Comparison of ENCODE assay signal across 8 mouse cellular contexts in the genomic region with DNA sequence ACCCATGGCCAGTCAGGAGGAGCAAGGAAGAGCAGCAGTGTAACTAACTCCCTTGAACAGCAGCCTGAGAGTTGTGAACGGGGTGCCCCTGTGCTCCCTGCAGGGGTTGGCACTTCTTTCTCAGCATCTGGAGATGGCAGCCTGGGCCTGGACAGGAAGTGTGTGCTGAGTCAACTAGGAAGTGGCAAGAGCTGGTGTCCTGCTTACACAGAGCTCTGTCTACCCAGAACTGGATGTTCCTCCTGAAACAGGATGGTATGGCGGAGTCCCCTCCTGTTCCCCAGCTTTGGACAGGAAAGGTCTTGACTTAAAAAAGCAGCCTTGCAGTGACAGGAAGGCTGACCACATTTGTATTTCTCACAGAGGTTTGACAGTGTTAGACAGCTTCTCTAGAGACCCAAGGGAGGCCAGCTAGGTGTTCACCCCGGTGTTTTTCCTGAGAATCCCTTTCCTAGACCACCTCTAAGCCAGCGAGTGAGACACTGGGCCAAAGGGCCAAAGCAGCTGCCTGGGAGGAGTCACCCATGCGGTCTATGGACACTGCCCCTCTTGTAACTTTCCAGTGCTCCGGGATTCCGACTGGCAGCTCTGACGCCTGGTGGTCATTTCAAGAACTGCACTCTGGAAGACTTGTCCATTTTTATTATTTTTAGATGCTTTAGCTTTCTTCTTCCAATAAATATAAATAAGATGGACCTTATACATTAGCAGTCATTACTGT. TPM values are rescaled to one million over a fixed set of nuclear protein-coding genes. Genes with fewer than 3 reads are reported as not detected.
A peak's percentile ranks its signal among the peaks of the same experiment; 100 is the strongest.
DNase-seq lines count a peak whose midpoint lies in the region; ATAC-seq and TF ChIP-seq lines count a peak whose summit lies in the region.

No protein-coding gene starts in this region.

- peak; percentile 87 for DNase-seq in R1 (ENCODE audit: low read depth, low spot score)
- DNase-seq in cerebellum, postnatal 14 days = peak; percentile 69 to 83
- peak; percentile 86 to 91 for DNase-seq in heart, adult 18-20 months
- peak; percentile 74 for DNase-seq in ovary, postnatal 14 days (ENCODE audit: low spot score)
- DNase-seq in thymus, postnatal 14 days = peak; percentile 73

- no peak overlapping the region for H3ac ChIP-seq in C2C12 (ENCODE audit: control insufficient read depth, insufficient read length, low read depth)

- no peak overlapping the region for H3K4me3 ChIP-seq in C2C12 (ENCODE audit: insufficient read depth, poor library complexity, severe bottlenecking)
- no peak overlapping the region for H3K4me3 ChIP-seq in kidney, embryonic 16.5 days (ENCODE audit: low read length)
- no peak overlapping the region for H3K4me3 ChIP-seq in liver, embryonic 15.5 days (replicated peaks)

- peak; percentile 84 for ATAC-seq in kidney, embryonic 16.5 days (ENCODE audit: low FRiP score, low TSS enrichment)
- ATAC-seq in liver, embryonic 15.5 days (ENCODE audit: insufficient read depth) = peak; percentile 70

- 22% methylated on average over 8 of the region's 8 CpGs for WGBS in kidney, embryonic 16.5 days
- WGBS in liver, embryonic 15.5 days (ENCODE audit: insufficient replicate concordance) = 8% methylated on average over 8 of the region's 8 CpGs

- H3K79me3 ChIP-seq in C2C12 (ENCODE audit: low read depth) = no peaks in the 10 kb centered on the region

- H3K36me3 ChIP-seq in C2C12 (ENCODE audit: control insufficient read depth, insufficient read depth) = no peaks in the 10 kb centered on the region
- H3K36me3 ChIP-seq in kidney, embryonic 16.5 days (ENCODE audit: insufficient read depth, low read length) = no peaks in the 10 kb centered on the region
- no peaks in the 10 kb centered on the region for H3K36me3 ChIP-seq in liver, embryonic 15.5 days (replicated peaks)

- H3K4me1 ChIP-seq in kidney, embryonic 16.5 days (ENCODE audit: insufficient read depth, low read length) = peaks cover 24% of the 10 kb centered on the region
- peaks cover 68% of the 10 kb centered on the region for H3K4me1 ChIP-seq in liver, embryonic 15.5 days (replicated peaks)

- H3K4me2 ChIP-seq in kidney, embryonic 16.5 days (replicated peaks; ENCODE audit: low read depth, low read length) = no peak overlapping the region
- H3K4me2 ChIP-seq in liver, embryonic 15.5 days = peak overlapping the region; percentile 38

- no peaks in the 10 kb centered on the region for H3K9me3 ChIP-seq in kidney, embryonic 16.5 days (ENCODE audit: low read length)
- H3K9me3 ChIP-seq in liver, embryonic 15.5 days (replicated peaks) = no peaks in the 10 kb centered on the region

- H3K9ac ChIP-seq in kidney, embryonic 16.5 days (replicated peaks; ENCODE audit: low read length) = no peak overlapping the region
- peak overlapping the region; percentile 46; the same call in 1 of the 2 replicates for H3K9ac ChIP-seq in liver, embryonic 15.5 days

- peak overlapping the region; percentile 43; the same call in 1 of the 2 replicates for H3K27ac ChIP-seq in kidney, embryonic 16.5 days (ENCODE audit: low read length)
- H3K27ac ChIP-seq in liver, embryonic 15.5 days (replicated peaks) = peak overlapping the region; percentile 84

- TF ChIP-seq CTCF in C2C12 (IDR thresholded peaks at IDR 0.05; ENCODE audit: control insufficient read depth, insufficient read depth, insufficient read length) = peak; percentile 26

- no peaks in the 10 kb centered on the region for H3K27me3 ChIP-seq in C2C12 (ENCODE audit: control insufficient read depth, insufficient read depth, insufficient read length)
- H3K27me3 ChIP-seq in kidney, embryonic 16.5 days (ENCODE audit: insufficient read depth, low read length) = no peaks in the 10 kb centered on the region
- no peaks in the 10 kb centered on the region for H3K27me3 ChIP-seq in liver, embryonic 15.5 days

- no peaks in the 10 kb centered on the region for H3K79me2 ChIP-seq in C2C12 (ENCODE audit: control insufficient read depth, insufficient read depth)

TF ChIP-seq in C2C12, 6 proteins besides CTCF, POLR2A, EP300 and RAD21:
- TF ChIP-seq MYOG (IDR thresholded peaks at IDR 0.05; ENCODE audit: control insufficient read depth, extremely low read depth, insufficient read length) (no peak), MYOD1 (IDR thresholded peaks at IDR 0.05; ENCODE audit: control insufficient read depth, insufficient read length, low read depth) (peak; percentile 62), FOSL1 (IDR thresholded peaks at IDR 0.05; ENCODE audit: insufficient read depth, low read length, poor library complexity, severe bottlenecking) (no peak), MAX (IDR thresholded peaks at IDR 0.05) (peak; percentile 40), CEBPB (IDR thresholded peaks at IDR 0.05; ENCODE audit: low read depth) (no peak), USF1 (IDR thresholded peaks at IDR 0.05; ENCODE audit: low read depth) (no peak)

RNA-seq across cellular contexts. Expression of a gene that starts 20.7 kb away (rescaled TPM):
- 38.4 TPM for polyA plus RNA-seq in C2C12 (2012; fragmentation: generic; extraction: Trizol)
- total RNA-seq in heart, adult 18-20 months (2021) = 10 to 100 TPM; 90.9 to 94.5 TPM
- 23.1 and 30.4 TPM in 2 replicates for polyA plus RNA-seq in kidney, embryonic 16.5 days (2015; fragmentation: Nextera tagmentation; extraction: Ambion mirVana)
- polyA plus RNA-seq in liver, embryonic 15.5 days (2015; fragmentation: Nextera tagmentation; extraction: Ambion mirVana) = 40.8 and 45.0 TPM in 2 replicates
